Comparison of ENCODE assay signal across 8 mouse cellular contexts in genomic region chrX:95657804-95658599, GRCm38 (mm10). TPM values are rescaled to one million over a fixed set of nuclear protein-coding genes. Genes with fewer than 3 reads are reported as not detected.
DNase-seq lines count a peak whose midpoint lies in the region; ATAC-seq lines count a peak whose summit lies in the region.

Gene Zc4h2, minus strand, starts transcription at chrX:95658509.

- peak within 1 kb of the TSS; percentile 39 for H3K9ac ChIP-seq in midbrain, embryonic 12.5 days (replicated peaks)

- H3K27ac ChIP-seq in embryonic facial prominence, embryonic 10.5 days (replicated peaks) = peak within 1 kb of the TSS; percentile 65
- H3K27ac ChIP-seq in limb, embryonic 10.5 days = peak within 1 kb of the TSS; percentile 74
- H3K27ac ChIP-seq in midbrain, embryonic 12.5 days (replicated peaks) = peak within 1 kb of the TSS; percentile 64

- no peaks in the 10 kb centered on the region for H3K4me1 ChIP-seq in erythroblast, embryonic 14.5 days (ENCODE audit: control insufficient read depth)
- H3K4me1 ChIP-seq in embryonic facial prominence, embryonic 10.5 days = no peaks in the 10 kb centered on the region
- no peaks in the 10 kb centered on the region for H3K4me1 ChIP-seq in limb, embryonic 10.5 days
- H3K4me1 ChIP-seq in midbrain, embryonic 12.5 days = no peaks in the 10 kb centered on the region

- peak within 1 kb of the TSS; percentile 50 for H3K4me2 ChIP-seq in midbrain, embryonic 12.5 days (replicated peaks)

- peak within 1 kb of the TSS; percentile 65 for H3K4me3 ChIP-seq in erythroblast, embryonic 14.5 days (replicated peaks)
- H3K4me3 ChIP-seq in embryonic facial prominence, embryonic 10.5 days = peak within 1 kb of the TSS; percentile 56
- peak within 1 kb of the TSS; percentile 52 for H3K4me3 ChIP-seq in limb, embryonic 10.5 days
- peak within 1 kb of the TSS; percentile 44 for H3K4me3 ChIP-seq in midbrain, embryonic 12.5 days

- no peaks in the 10 kb centered on the region for H3K36me3 ChIP-seq in erythroblast, embryonic 14.5 days (ENCODE audit: control insufficient read depth)
- no peaks in the 10 kb centered on the region for H3K36me3 ChIP-seq in embryonic facial prominence, embryonic 10.5 days (replicated peaks)
- H3K36me3 ChIP-seq in limb, embryonic 10.5 days = no peaks in the 10 kb centered on the region
- no peaks in the 10 kb centered on the region for H3K36me3 ChIP-seq in midbrain, embryonic 12.5 days

- H3K27me3 ChIP-seq in erythroblast, embryonic 14.5 days (ENCODE audit: control insufficient read depth) = no peaks in the 10 kb centered on the region
- peaks cover 8% of the 10 kb centered on the region; the same call in 1 of the 2 replicates for H3K27me3 ChIP-seq in embryonic facial prominence, embryonic 10.5 days (replicated peaks; ENCODE audit: low read depth, poor library complexity, severe bottlenecking)
- peaks cover 10% of the 10 kb centered on the region; the same call in 1 of the 2 replicates for H3K27me3 ChIP-seq in limb, embryonic 10.5 days (ENCODE audit: low read depth, poor library complexity, severe bottlenecking)
- no peaks in the 10 kb centered on the region for H3K27me3 ChIP-seq in midbrain, embryonic 12.5 days

- peak; percentile 79 for DNase-seq in embryonic facial prominence, embryonic 10.5 days (ENCODE audit: low spot score)
- peak; percentile 80 to 88 for DNase-seq in heart, adult 18-20 months
- peak; percentile 66 for DNase-seq in kidney, adult 18-20 months
- peak; percentile 63 for DNase-seq in limb, embryonic 10.5 days (ENCODE audit: low spot score)
- peak; percentile 6 for DNase-seq in spleen, adult 12 weeks (ENCODE audit: low spot score)

- no peak for ATAC-seq in erythroblast, adult 5-6 weeks (replicated peaks; ENCODE audit: low FRiP score, poor library complexity, severe bottlenecking)
- peak; percentile 100 for ATAC-seq in midbrain, embryonic 12.5 days (ENCODE audit: low FRiP score, low read depth)

- H3K9me3 ChIP-seq in erythroblast, embryonic 14.5 days (ENCODE audit: control insufficient read depth, low read length) = no peaks in the 10 kb centered on the region
- no peaks in the 10 kb centered on the region for H3K9me3 ChIP-seq in embryonic facial prominence, embryonic 10.5 days
- no peaks in the 10 kb centered on the region for H3K9me3 ChIP-seq in limb, embryonic 10.5 days (replicated peaks)
- H3K9me3 ChIP-seq in midbrain, embryonic 12.5 days = no peaks in the 10 kb centered on the region

- WGBS in embryonic facial prominence, embryonic 10.5 days = 20% methylated on average over 7 of the region's 7 CpGs
- 18% methylated on average over 7 of the region's 7 CpGs for WGBS in limb, embryonic 10.5 days
- 25% methylated on average over 7 of the region's 7 CpGs for WGBS in midbrain, embryonic 12.5 days

RNA-seq across cellular contexts. Expression of gene Zc4h2, which starts in this region (rescaled TPM):
- polyA plus RNA-seq in erythroblast, embryonic 14.5 days (2012) = not detected in 2 replicates
- 3.5 TPM in 1 of 2 replicates, not detected in the other for total RNA-seq in erythroblast, adult 5-6 weeks (2015; ENCODE audit: low replicate concordance)
- 0.51 and 0.98 TPM in 2 replicates for total RNA-seq in erythroblast, adult 5-6 weeks (2017; ENCODE audit: low replicate concordance)
- 31.7 and 34.8 TPM in 2 replicates for polyA plus RNA-seq in embryonic facial prominence, embryonic 10.5 days (2016; fragmentation: Nextera tagmentation; extraction: Ambion mirVana)
- total RNA-seq in heart, adult 18-20 months (2021) = 1 to 10 TPM; 1.0 to 1.5 TPM
- polyA plus RNA-seq in limb, embryonic 10.5 days (2016; fragmentation: Nextera tagmentation; extraction: Ambion mirVana) = 27.1 and 33.5 TPM in 2 replicates
- 52.2 and 55.9 TPM in 2 replicates for polyA plus RNA-seq in midbrain, embryonic 12.5 days (2016; fragmentation: Nextera tagmentation; extraction: Ambion mirVana)

Comparison
In these comparisons a context has a peak if more than half of its experiments do, and no peak if none do; other contexts are left out.
1. RNA of gene Zc4h2 (polyA plus RNA-seq): 52.2 to 55.9 TPM in midbrain, embryonic 12.5 days, 31.7 to 34.8 TPM in embryonic facial prominence, embryonic 10.5 days and 27.1 to 33.5 TPM in limb, embryonic 10.5 days; not detected in erythroblast, embryonic 14.5 days; every median in the first group is over 10 times any median in the second.
2. DNase-seq: peak in every context shown above with its lines; median percentile 84 in heart, adult 18-20 months; 79 in embryonic facial prominence, embryonic 10.5 days; 66 in kidney, adult 18-20 months; 63 in limb, embryonic 10.5 days; 6 in spleen, adult 12 weeks.
3. Peak in every context shown above with its lines, with median percentiles within 50 percentile points of each other: H3K4me3 ChIP-seq and H3K27ac ChIP-seq.